Mouse (Mus musculus) myocyte (in vitro differentiated cells): ENCODE results near the gene Itfg2. TPM values are rescaled to one million over a fixed set of nuclear protein-coding genes. Genes with fewer than 3 reads are reported as not detected.

ENCODE experiments used
- H3K27me3 ChIP-seq: one replicate; pipeline ENCODE4 v1.6.1; 2011; ENCODE audit not compliant: control insufficient read depth, insufficient read depth, insufficient read length
- H3K36me3 ChIP-seq: one replicate; pipeline ENCODE4 v1.6.1; 2011; ENCODE audit not compliant: control insufficient read depth, insufficient read depth
- H3K4me2 ChIP-seq: one replicate; pipeline ENCODE4 v1.6.1; 2011; ENCODE audit warnings: low read depth, control low read depth
- H3K4me3 ChIP-seq: one replicate; pipeline ENCODE4 v1.5.1; 2011; ENCODE audit warnings: mild to moderate bottlenecking, control low read depth, moderate library complexity
- H3K79me2 ChIP-seq: one replicate; pipeline ENCODE4 v1.6.1; 2011; ENCODE audit not compliant: control insufficient read depth, insufficient read depth
- H3ac ChIP-seq: one replicate; pipeline ENCODE4 v1.6.1; 2011; ENCODE audit not compliant: control insufficient read depth, insufficient read length
- CEBPB ChIP-seq: IDR thresholded peaks from 2 replicates; pipeline ENCODE4 v1.6.1; 2011; ENCODE audit warnings: mild to moderate bottlenecking, moderate library complexity; ENCODE audit not compliant: poor library complexity, insufficient read depth, severe bottlenecking
- E2F4 ChIP-seq: IDR thresholded peaks from one replicate; pipeline ENCODE4 v1.6.1; 2011; ENCODE audit warnings: mild to moderate bottlenecking, control low read depth, moderate library complexity; ENCODE audit not compliant: insufficient read depth
- MAX ChIP-seq: IDR thresholded peaks from one replicate; pipeline ENCODE4 v1.6.1; 2011; ENCODE audit warnings: low read depth, mild to moderate bottlenecking, control low read depth
- MYOD1 ChIP-seq, 3 experiments: IDR thresholded peaks; one replicate each; pipeline ENCODE4 v1.6.1; 2011; ENCODE audit warnings: control low read depth in 2 of 3, low read depth in 2 of 3, mild to moderate bottlenecking in 2 of 3, moderate library complexity in 1 of 3; ENCODE audit not compliant: insufficient read length in 2 of 3, control insufficient read depth in 1 of 3
- MYOG ChIP-seq, 3 experiments: IDR thresholded peaks; one replicate each; pipeline ENCODE4 v1.6.1; 2011; ENCODE audit warnings: control low read depth in 2 of 3, low read depth in 2 of 3, mild to moderate bottlenecking in 2 of 3; ENCODE audit not compliant: insufficient read length in 2 of 3, control insufficient read depth in 1 of 3, insufficient read depth in 1 of 3
- POLR2A ChIP-seq: IDR thresholded peaks from one replicate; pipeline ENCODE4 v1.6.1; 2011; ENCODE audit warnings: low read depth, mild to moderate bottlenecking, control low read depth, moderate library complexity; ENCODE audit not compliant: insufficient read length
- POLR2AphosphoS2 ChIP-seq: IDR thresholded peaks from one replicate; pipeline ENCODE4 v1.6.1; 2011; ENCODE audit warnings: low read depth, control low read depth; ENCODE audit not compliant: insufficient read length
- REST ChIP-seq: IDR thresholded peaks from one replicate; pipeline ENCODE4 v1.6.1; 2011; ENCODE audit warnings: mild to moderate bottlenecking, control low read depth, moderate library complexity; ENCODE audit not compliant: insufficient read depth, insufficient read length
- SRF ChIP-seq: IDR thresholded peaks from one replicate; pipeline ENCODE4 v1.6.1; 2011; ENCODE audit warnings: low read depth; ENCODE audit not compliant: control insufficient read depth, insufficient read length
- TCF12 ChIP-seq: IDR thresholded peaks from one replicate; pipeline ENCODE4 v1.6.1; 2011; ENCODE audit warnings: mild to moderate bottlenecking, control low read depth; ENCODE audit not compliant: poor library complexity, insufficient read depth, severe bottlenecking
- TCF3 ChIP-seq: IDR thresholded peaks from one replicate; pipeline ENCODE4 v1.6.1; 2011; ENCODE audit warnings: low read depth, control low read depth; ENCODE audit not compliant: insufficient read length
- USF1 ChIP-seq: IDR thresholded peaks from one replicate; pipeline ENCODE4 v1.6.1; 2011; ENCODE audit warnings: low read depth, mild to moderate bottlenecking, control low read depth, moderate library complexity
- polyA plus RNA-seq: library from polyadenylated mRNA; unstranded; fragments of >200 nt; fragmentation: generic; extraction: Trizol; gene quantifications from one replicate; pipeline ENCODE4 v1.2.1, GENCODE M21; 2012; ENCODE audit warnings: missing spikeins

Itfg2 gene
- polyA plus RNA-seq, 1 experiment: 32.6 TPM

- no peak for TF ChIP-seq CEBPB
- TF ChIP-seq POLR2A: no peak
- no peak for TF ChIP-seq REST
- no peak for TF ChIP-seq MYOG (IDR thresholded peaks at IDR 0.05; ENCODE audit: control insufficient read depth in 1 of 3, insufficient read depth in 1 of 3, insufficient read length in 2 of 3, low read depth in 2 of 3)
- no peak for TF ChIP-seq MYOD1 (IDR thresholded peaks at IDR 0.05; ENCODE audit: control insufficient read depth in 1 of 3, insufficient read length in 2 of 3, low read depth in 2 of 3)
- no peak for TF ChIP-seq E2F4
- TF ChIP-seq POLR2AphosphoS2: no peak
- TF ChIP-seq TCF3: no peak
- TF ChIP-seq TCF12: no peak
- TF ChIP-seq USF1: no peak
- no peak for TF ChIP-seq MAX
- TF ChIP-seq SRF: no peak
- Histone ChIP-seq H3K4me3 (no peak overlapping the region), H3K27me3 (no peaks in the 10 kb centered on the region), H3ac (no peak overlapping the region), H3K4me2 (no peak overlapping the region), H3K36me3 (peaks cover 11% of the 10 kb centered on the region), H3K79me2 (no peaks in the 10 kb centered on the region)
These were observed 16.1 kb downstream of the Itfg2 start for GRCm38 (mm10) chr6:128408544-128409125.

- no peak overlapping the region for H3ac ChIP-seq
- H3K4me3 ChIP-seq: no peak overlapping the region
- H3K36me3 ChIP-seq: peaks cover 11% of the 10 kb centered on the region
- no peaks in the 10 kb centered on the region for H3K79me2 ChIP-seq
- no peak for TF ChIP-seq POLR2A
- no peak for TF ChIP-seq TCF3
- TF ChIP-seq POLR2AphosphoS2: no peak
- TF ChIP-seq MAX: no peak
- TF ChIP-seq SRF: no peak
- TF ChIP-seq MYOG (IDR thresholded peaks at IDR 0.05; ENCODE audit: control insufficient read depth in 1 of 3, insufficient read depth in 1 of 3, insufficient read length in 2 of 3, low read depth in 2 of 3): no peak
- TF ChIP-seq REST: no peak
- TF ChIP-seq E2F4: no peak
- no peak for TF ChIP-seq MYOD1 (IDR thresholded peaks at IDR 0.05; ENCODE audit: control insufficient read depth in 1 of 3, insufficient read length in 2 of 3, low read depth in 2 of 3)
- TF ChIP-seq TCF12: no peak
- no peak for TF ChIP-seq CEBPB
- TF ChIP-seq USF1: no peak
- no peak overlapping the region for H3K4me2 ChIP-seq
- no peaks in the 10 kb centered on the region for H3K27me3 ChIP-seq
These were observed 20.0 kb downstream of the Itfg2 start for GRCm38 (mm10) chr6:128404708-128405107.

- Histone ChIP-seq H3K4me2 (no peak overlapping the region), H3K36me3 (no peaks in the 10 kb centered on the region), H3ac (no peak overlapping the region), H3K4me3 (no peak overlapping the region), H3K27me3 (no peaks in the 10 kb centered on the region), H3K79me2 (no peaks in the 10 kb centered on the region)
- TF ChIP-seq POLR2A (no peak), E2F4 (no peak), USF1 (no peak), SRF (no peak), MYOG (IDR thresholded peaks at IDR 0.05; ENCODE audit: control insufficient read depth in 1 of 3, insufficient read depth in 1 of 3, insufficient read length in 2 of 3, low read depth in 2 of 3) (no peak), MYOD1 (IDR thresholded peaks at IDR 0.05; ENCODE audit: control insufficient read depth in 1 of 3, insufficient read length in 2 of 3, low read depth in 2 of 3) (no peak), CEBPB (no peak), TCF12 (no peak), TCF3 (no peak), MAX (no peak), REST (no peak), POLR2AphosphoS2 (no peak)
These were observed 25.1 kb downstream of the Itfg2 start for GRCm38 (mm10) chr6:128399421-128400185.

GRCm38 (mm10) chr6:128398996-128399395, 25.7 kb downstream of the Itfg2 start, which contains the start of gene Nrip2:
Gene Nrip2 (plus strand): TSS chr6:128399296.
- Histone ChIP-seq H3K4me2 (no peak within 1 kb of the TSS), H3ac (no peak within 1 kb of the TSS), H3K79me2 (no peaks in the 10 kb centered on the region), H3K36me3 (no peaks in the 10 kb centered on the region), H3K4me3 (no peak within 1 kb of the TSS), H3K27me3 (no peaks in the 10 kb centered on the region)
- TF ChIP-seq CEBPB (no peak), TCF12 (no peak), TCF3 (no peak)
